Mouse (Mus musculus) myocyte (in vitro differentiated cells): ENCODE data around the gene Smarce1.
A peak's percentile ranks its signal among the peaks of the same experiment; 100 is the strongest.

Source experiments
- CEBPB ChIP-seq: IDR thresholded peaks from 2 replicates; pipeline ENCODE4 v1.6.1; 2011; ENCODE audit warnings: mild to moderate bottlenecking, moderate library complexity; ENCODE audit not compliant: poor library complexity, insufficient read depth, severe bottlenecking
- E2F4 ChIP-seq: IDR thresholded peaks from one replicate; pipeline ENCODE4 v1.6.1; 2011; ENCODE audit warnings: mild to moderate bottlenecking, control low read depth, moderate library complexity; ENCODE audit not compliant: insufficient read depth
- MAX ChIP-seq: IDR thresholded peaks from one replicate; pipeline ENCODE4 v1.6.1; 2011; ENCODE audit warnings: low read depth, mild to moderate bottlenecking, control low read depth
- MYOD1 ChIP-seq, 3 experiments: IDR thresholded peaks; one replicate each; pipeline ENCODE4 v1.6.1; 2011; ENCODE audit warnings: control low read depth in 2 of 3, low read depth in 2 of 3, mild to moderate bottlenecking in 2 of 3, moderate library complexity in 1 of 3; ENCODE audit not compliant: insufficient read length in 2 of 3, control insufficient read depth in 1 of 3
- MYOG ChIP-seq, 3 experiments: IDR thresholded peaks; one replicate each; pipeline ENCODE4 v1.6.1; 2011; ENCODE audit warnings: control low read depth in 2 of 3, low read depth in 2 of 3, mild to moderate bottlenecking in 2 of 3; ENCODE audit not compliant: insufficient read length in 2 of 3, control insufficient read depth in 1 of 3, insufficient read depth in 1 of 3
- POLR2A ChIP-seq: IDR thresholded peaks from one replicate; pipeline ENCODE4 v1.6.1; 2011; ENCODE audit warnings: low read depth, mild to moderate bottlenecking, control low read depth, moderate library complexity; ENCODE audit not compliant: insufficient read length
- POLR2AphosphoS2 ChIP-seq: IDR thresholded peaks from one replicate; pipeline ENCODE4 v1.6.1; 2011; ENCODE audit warnings: low read depth, control low read depth; ENCODE audit not compliant: insufficient read length
- REST ChIP-seq: IDR thresholded peaks from one replicate; pipeline ENCODE4 v1.6.1; 2011; ENCODE audit warnings: mild to moderate bottlenecking, control low read depth, moderate library complexity; ENCODE audit not compliant: insufficient read depth, insufficient read length
- SRF ChIP-seq: IDR thresholded peaks from one replicate; pipeline ENCODE4 v1.6.1; 2011; ENCODE audit warnings: low read depth; ENCODE audit not compliant: control insufficient read depth, insufficient read length
- TCF12 ChIP-seq: IDR thresholded peaks from one replicate; pipeline ENCODE4 v1.6.1; 2011; ENCODE audit warnings: mild to moderate bottlenecking, control low read depth; ENCODE audit not compliant: poor library complexity, insufficient read depth, severe bottlenecking
- USF1 ChIP-seq: IDR thresholded peaks from one replicate; pipeline ENCODE4 v1.6.1; 2011; ENCODE audit warnings: low read depth, mild to moderate bottlenecking, control low read depth, moderate library complexity

DNA sequence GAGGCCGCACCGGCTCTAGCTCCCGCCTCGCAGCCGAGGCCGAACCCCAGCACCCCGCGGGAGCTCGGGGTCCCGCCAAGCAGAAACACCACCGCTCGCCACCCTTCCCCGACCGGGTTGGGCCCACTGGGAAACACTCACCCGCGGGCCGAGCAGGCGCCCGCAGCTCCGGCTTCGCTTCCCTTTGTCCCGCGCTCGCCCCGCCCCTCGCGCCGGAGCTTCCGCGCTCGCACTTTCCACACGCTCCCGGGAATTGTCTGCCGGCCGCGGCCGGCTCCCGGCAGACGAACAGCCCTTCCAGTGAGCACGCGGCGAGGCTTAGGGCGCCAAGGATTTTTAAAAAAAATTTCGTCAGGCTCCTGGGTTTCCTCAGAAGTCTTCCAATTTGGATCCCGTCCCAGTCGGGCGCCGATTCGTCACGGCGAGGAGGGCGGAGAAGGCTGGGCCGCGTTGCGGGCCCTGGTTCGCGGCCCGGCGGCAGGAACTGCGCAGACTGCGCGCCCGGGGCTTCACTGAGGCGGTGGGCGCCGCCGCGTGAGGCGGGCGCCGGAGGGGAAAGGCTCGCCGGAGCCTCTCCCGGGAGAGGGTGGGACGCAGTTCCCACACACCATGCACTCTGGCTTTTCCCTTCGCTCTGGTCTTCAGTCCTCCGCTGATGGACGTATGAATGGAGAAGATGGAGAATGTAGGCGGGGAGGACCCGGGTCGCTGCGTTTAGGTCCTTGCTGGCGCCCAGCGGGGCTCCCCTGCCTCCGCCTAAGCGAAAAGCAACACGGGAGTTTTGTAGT, at the start of gene Smarce1:
- TF ChIP-seq POLR2A (peak; percentile 59), REST (no peak), MAX (no peak), TCF12 (no peak), MYOG (IDR thresholded peaks at IDR 0.05; ENCODE audit: control insufficient read depth in 1 of 3, insufficient read depth in 1 of 3, insufficient read length in 2 of 3, low read depth in 2 of 3) (peak in 1 of 3 experiments; percentile 3), SRF (no peak), E2F4 (no peak), MYOD1 (IDR thresholded peaks at IDR 0.05; ENCODE audit: control insufficient read depth in 1 of 3, insufficient read length in 2 of 3, low read depth in 2 of 3) (no peak), USF1 (no peak), POLR2AphosphoS2 (peak; percentile 51), CEBPB (no peak)
